Mouse (Mus musculus) fibroblast of lung, adult 2 months (primary cell): ENCODE data around the gene Nphs1.
"Not testable (repeated sequence)": the region's sequence is repeated elsewhere in the genome, so short reads cannot be mapped to it uniquely, and the experiment has no call there.

Experiments
- DNase-seq: peaks from one replicate; pipeline ENCODE4 v3.0.0-alpha.2; 2011; ENCODE audit warnings: low read depth

The Nphs1 gene

DNA sequence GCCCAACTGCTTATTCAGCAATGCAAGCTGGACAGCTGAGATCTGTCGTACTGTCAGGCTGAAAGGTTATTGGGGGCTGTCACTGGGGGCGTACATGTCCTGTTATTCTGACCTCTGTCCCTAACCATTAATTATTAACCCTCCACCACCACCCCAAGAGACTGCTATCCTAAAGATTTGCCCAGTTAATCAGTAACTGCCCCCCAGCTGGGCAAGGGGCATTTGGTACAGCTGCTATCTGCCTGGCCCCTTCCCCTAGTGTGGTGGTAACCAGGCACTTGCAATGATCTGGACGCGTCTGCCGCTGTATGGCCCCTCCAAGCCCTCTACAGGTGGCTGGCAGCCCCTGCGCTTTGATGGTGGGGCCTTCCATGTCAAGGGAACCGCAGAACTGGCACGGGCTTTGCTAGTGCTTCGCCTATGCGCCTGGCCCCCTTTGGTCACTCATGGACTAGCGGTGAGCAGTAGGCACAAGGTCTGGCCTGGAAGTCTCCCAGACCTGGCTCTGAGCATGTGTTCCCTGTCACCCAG, 35.4 kb downstream of the Nphs1 start, which contains the start of gene Prodh2:
Gene Prodh2, plus strand, starts transcription at position 222 of the 531 bp plus-strand sequence.
- DNase-seq = no peak

DNA sequence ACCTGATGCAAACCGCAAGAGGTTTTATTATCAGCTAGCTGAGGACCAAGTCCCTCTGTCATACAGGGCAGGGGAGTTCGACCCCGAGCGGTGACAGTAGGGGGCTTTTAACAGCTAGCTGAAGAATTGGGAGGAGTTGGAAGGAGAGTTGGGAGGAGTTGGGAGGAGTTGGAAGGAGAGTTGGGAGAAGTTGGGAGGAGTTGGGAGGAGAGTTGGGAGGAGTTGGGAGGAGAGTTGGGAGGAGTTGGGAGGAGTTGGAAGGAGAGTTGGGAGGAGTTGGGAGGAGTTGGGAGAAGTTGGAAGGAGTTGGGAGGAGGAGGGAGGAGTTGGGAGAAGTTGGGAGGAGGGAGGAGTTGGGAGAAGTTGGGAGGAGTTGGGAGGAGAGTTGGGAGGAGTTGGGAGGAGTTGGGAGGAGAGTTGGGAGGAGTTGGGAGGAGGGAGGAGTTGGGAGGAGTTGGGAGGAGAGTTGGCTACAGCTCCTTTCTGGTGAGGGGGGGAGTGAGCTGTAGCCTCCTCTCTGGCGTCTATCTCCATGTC, 37.5 kb downstream of the Nphs1 start:
- not testable (repeated sequence) for DNase-seq

DNA sequence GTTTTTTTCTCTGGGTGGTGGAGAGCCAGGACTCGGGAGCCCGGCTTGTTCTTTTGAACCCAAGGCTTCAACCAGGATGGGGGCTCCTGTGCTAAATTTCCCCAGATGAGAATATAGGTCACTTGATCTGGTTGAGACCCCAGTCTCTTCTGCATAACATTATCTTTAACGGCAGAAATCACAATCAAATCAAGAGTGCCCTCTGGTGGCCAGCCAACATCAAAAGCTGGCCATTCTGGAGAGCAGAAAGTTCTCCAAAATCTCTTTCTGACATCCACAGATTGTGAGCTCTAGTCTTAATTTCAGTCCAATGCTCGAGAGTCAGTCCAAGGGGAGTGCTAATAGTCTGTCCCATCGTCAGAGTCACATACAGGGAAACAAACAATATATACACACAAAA, 43.0 kb downstream of the Nphs1 start:
- not testable (repeated sequence) for DNase-seq

DNA sequence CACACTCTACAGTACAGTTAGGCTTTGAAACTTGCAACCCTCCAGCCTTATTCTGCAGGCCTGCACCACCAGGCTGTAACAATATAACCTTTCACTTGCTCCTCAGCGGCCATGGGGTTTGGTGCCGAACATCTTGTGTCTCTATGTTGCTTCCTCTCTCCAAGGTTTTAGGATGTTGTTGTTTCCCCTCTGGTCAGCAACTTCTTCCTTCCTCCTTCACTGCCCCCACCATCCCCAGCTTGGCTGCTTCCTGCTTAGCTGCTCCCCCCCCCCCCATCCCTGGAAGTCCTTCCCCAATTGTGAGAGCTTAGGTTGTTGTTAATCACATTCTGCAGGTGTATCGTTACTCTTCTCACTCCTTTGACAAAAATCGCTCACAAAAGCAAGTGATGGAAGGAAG, 49.9 kb downstream of the Nphs1 start:
- DNase-seq = no peak

DNA sequence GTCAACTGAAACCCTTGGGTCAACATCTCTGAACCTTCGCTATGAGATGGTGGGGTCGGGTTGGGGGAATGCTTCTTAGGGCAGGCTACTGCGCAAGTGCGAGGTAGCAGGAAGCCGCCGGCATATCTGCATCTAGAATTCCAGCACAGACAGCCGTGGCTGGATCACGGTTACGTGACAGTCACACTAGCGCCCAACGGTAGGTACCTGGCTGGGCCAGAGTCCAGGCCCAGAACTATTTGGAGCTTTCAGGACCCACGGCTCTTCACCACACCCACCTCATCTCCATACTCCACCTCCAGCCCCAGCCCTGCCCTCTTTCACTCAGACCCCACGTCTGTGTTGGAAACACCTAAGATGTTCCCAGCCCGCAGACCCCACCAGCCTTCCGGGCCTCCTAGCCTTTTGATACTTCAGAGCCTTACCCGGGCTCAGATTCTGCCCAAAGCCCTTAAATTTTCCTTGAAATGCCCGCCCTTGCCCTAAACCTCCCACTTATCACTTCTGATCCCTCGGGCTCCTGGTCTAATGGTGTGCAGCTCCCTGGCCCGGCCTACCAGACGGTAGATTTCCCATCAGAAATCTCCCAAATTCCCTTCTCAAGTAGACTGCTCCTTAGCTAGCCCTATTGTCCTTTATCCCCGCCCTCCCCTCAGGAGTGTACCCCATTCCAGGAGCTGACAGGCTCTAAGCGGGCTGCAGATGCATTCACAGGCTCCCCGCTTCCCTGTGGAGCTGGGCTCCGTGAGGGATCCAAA, 57.1 kb downstream of the Nphs1 start:
- no peak for DNase-seq

DNA sequence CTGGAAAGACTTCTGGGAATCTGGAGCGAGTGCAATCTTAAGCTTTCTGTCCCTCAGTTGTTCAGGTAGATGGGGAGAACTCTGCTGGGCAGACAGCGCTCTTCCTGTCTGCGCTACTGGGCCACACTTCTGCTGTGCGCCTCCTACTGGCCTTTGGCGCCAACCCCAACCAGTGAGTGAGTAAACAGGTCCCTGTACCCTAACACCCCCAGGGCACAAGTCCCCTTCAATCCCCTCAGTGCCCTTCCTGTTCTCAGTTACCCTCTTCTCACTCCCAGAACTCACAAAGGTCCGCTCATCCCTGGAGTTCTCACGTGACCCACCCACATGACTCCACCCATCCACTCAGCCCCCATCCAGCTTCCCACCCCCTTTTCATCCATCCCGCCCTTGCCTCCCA, 60.2 kb downstream of the Nphs1 start:
- no peak for DNase-seq

DNA sequence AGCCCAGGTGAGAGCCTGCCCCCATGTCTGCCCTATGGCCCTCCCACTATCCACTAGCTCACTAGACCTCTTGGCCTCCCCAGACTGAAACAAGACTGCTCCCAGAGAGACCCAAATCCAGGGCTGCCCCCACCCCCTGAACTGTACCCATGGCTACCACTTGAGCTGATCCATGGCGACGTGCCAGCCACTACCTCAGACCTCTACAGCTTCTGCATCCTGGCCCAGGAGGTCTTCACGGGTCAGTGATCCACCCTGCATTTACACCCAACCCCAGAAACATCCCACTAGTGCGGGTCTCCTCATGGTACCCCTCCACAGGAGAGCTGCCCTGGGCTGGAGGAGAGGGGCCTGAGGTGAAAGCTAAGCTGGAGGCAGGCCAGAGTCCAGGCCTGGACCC, 62.3 kb downstream of the Nphs1 start:
- DNase-seq = no peak

DNA sequence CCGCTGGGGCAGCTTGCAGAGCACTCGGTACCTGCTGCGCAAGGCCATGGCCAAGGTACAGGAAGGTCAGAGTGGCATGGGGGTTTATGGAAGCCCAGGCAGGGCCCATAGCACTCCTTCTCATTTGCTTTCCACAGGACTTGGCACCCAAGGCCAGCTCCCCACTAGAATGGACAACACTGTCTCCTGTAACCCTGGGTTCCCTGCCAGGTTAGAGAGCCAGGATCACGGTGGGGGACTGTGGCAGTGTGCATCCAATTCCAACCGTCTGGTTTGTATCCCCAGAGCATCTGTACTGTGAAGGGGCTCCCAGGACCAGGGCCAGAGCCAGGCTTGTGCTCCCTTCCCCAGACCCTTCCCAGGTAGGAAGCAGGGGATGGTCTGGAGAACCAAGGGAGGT, 62.7 kb downstream of the Nphs1 start:
- no peak for DNase-seq

DNA sequence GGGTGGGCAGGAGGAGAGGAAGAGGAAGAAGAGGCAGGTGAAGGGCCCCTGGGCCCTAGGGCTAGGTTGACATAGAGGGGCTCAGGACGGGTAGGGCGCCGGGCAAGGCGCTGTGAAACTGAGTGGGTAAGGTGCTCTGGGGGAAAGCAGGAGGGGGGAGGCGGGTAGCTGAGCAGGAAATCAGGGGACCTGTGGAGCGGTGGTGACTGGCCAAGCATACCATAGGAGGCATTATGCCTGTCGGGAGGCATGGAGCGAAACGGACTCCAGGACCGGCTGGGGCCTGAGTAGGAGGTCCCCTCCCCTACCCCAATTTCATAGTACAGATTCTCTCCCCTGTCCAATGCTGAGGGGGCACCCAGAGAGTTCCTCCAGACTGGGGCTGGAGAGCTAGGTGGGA, 64.8 kb downstream of the Nphs1 start:
- no peak for DNase-seq

DNA sequence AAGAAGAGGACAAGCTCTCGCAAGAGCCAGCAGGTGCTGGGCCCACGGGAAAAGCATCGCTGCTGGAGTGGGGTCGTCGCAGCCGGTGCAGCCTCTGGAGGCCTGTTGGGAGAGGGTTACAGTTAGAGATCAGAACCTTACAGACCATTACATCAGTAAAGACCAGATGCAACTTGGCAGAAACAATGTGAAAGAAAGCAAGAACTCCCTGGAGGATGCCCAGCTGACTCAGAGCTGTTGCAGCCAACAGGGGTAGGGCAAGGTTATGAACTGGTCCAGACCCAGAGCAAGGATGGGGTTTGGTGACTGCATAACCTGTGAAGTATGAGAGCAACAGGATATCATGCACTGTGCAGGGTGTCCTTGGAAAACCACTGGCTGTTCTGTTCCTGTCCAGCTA, 66.4 kb downstream of the Nphs1 start:
- peak; percentile 75 for DNase-seq

DNA sequence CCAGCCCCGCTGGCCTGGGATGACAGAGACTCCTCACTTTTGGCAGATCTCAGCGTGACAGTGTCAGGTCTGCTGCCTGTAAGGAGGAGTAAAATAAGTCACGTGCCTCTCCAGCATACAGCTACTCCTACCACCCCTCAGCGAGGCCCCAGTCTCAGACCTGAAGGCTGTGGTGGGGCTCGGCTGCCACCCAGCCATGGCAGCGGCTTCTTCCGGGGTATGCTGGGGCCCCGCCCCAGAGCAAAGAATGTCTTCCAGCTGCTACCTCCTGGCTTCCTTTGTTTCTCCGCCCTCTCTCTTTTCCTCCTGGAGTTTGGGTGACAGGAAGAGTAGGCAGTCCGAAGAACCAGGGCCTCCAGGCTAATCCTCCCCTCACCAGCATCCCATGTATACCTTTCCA, 67.8 kb downstream of the Nphs1 start:
- DNase-seq = no peak

DNA sequence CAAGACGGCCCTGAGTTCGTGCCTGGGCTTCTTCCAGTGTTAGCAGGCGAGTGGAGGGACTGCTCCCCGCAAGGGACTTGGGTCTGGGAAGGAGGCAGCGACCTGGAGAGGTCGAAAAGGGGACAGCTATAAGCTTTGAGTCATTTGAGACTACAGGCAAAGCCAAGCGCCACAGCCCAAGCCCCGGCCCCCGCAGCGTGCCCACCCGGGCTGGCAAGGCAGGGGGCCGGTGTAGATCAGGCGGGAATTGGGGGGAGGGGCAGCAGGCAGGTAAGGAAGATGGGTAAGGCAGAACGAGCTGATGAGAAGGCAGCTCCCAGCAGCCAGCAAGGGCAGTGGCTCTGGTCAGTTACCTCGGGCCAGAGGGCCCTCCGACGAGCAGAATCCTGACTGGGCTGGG, 68.3 kb downstream of the Nphs1 start:
- no peak for DNase-seq

DNA sequence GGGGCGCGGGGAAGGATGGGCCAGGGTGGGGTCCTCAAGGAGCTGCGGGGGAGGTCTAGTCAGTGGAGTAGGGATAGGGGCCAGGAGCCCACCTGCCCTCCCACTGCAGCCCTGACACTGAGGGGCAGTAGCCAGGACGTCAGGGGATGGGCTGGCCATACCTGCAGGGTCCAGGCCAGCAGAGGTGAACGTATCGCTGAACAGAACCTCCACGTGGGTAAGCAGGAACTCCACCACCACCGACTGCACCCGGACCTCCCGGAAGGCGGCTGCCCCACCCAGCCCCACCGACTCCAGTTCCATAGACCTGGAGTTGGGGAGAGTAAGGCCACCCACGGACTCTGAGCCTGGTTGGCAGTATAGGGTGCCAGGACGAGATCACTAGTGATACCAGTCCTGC, 68.9 kb downstream of the Nphs1 start:
- no peak for DNase-seq

DNA sequence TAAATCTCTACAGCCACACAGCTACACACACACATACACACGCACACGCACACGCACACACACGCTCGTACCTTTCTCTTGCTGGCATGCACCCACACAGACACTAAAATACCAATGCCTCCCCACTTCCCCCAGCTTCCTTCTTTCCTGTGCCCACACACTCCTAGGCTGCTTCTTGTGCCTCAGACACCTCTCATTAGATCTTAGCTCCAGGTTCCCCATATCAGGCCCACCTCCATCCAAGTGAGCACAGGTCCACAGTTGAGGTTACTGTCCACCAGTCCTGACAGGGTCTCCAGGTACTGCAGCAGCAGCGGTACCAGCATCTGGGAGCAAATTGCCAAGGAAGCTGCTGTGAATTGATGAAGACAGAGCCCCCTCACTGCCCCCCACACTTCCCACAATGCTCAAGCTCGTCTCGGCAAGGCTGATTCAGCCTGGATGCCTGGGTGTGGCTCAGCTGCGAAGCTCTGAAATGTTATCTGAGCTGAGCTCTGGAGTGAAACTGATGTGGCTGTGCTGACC, 73.2 kb downstream of the Nphs1 start:
- DNase-seq = no peak

DNA sequence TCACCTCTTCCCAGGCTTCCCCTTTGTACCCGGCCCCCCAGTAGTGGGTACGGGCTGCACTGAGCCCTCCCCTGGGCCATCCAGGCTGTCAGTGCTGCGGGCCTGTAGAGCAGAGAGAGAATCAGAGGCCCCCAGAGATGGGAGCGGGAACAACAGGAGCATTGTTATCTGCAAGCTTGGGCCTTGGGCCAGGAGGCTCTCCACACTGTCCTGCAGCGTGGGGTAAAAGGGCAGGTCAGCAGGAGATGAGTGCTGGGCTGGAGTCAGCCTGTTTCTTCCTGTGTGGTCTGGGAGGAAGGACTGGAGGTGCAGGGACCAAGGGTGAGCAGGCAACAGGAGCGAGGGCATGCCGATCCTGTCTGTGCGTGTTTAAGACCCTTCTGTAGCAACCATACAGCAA, 74.8 kb downstream of the Nphs1 start:
- no peak for DNase-seq

DNA sequence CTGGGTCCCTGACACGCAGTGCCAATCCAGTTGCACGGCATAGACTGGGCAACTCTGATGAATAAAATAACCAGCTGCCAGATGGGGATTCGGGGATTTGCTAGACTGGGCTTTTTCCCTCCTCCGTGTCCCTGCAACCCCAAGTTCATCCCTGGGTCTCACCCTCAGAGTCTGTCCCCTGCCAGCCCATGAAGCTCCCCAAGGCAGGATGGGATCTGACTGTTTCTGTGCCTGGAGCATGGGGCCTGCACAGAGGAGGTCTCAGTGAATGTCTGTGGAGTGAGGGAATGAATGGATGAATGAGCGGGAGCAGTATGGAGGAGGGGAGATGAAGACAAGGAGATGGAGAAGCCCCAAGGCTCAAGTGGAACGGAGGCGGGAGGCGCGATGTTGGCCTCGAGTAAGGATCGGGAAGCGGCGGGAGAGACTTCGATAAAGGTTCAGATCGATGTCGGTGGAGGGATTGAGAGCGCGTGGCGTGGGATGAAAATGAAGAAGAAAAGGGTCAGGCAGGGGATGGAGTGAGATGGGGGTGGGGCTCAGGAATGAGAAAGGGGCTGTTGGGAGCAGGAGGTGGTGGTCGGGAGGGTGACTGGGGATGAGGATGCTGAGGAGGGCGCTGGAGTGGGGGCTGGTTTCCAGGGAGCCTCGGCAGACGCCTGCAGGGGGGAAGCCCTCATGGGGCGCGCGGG, 76.0 kb downstream of the Nphs1 start:
- DNase-seq = no peak

DNA sequence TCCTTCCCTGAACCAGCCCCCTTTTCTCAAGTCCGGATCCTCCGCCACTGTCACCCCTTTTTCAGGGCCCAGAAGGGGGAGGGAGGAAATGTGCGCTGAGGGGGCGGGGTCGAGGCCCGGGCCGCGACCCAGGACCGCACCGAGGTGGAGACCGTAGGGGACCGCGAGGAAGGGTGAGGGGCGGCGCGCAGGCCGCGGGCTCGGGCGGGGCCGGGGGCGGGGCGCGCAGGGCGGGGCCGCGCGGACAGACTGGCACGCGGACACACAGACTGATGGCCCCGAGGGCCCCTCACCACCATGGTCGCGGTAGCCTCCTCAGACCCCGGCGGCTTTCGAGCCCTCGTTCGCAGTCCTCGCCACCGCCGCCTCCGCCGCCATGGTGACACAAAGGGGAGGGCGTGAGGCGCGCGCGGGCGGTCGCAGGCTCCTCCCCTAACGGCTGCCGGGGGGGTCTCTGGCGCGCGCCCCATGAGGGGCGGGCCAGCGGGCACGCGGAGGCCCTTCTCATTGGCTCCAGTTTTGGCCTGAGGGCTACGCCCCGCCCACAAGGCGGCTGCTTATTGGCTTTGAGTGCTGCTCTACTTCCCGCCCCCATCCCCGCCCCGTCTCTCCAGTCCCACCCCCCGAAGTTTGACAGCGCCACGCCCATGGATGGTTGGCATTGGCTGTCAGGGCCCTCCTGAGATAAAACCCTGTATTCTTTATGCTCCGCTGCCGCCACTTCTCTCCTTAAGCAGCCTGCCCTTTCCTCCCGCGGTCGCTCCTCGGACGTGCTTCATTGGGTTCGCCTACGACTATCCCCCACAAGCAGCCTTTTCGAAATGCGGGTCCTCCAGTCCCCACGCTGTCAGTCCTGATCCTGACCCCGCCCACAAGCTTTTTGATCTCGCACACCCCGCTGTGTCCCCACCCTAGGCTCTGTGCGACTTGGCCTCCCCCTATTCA, 76.8 kb downstream of the Nphs1 start, which contains the start of gene Arhgap33:
Gene Arhgap33, minus strand, starts transcription at position 428 of the 945 bp plus-strand sequence.
- peak; percentile 87 for DNase-seq
